Mouse (Mus musculus) gastrocnemius, postnatal 25 days (tissue): ENCODE measurements around the gene Ssbp3. TPM values are rescaled to one million over a fixed set of nuclear protein-coding genes. Genes with fewer than 3 reads are reported as not detected.

Experiments used
- DNase-seq: peaks from one replicate; pipeline ENCODE4 v3.0.0; 2022
- total RNA-seq, 2 experiments: library from RNA; stranded (reverse); gene quantifications; 1 replicate in 1 of 2; 2 replicates in 1 of 2; pipeline ENCODE4 v1.2.3; 2021

Ssbp3 gene
- total RNA-seq, 2 experiments from 2014 or later = 18.7 to 19.5 TPM

- no peak for DNase-seq
Observed at GRCm38 (mm10) chr4:106959506-106960302, 49.2 kb downstream of the Ssbp3 start.

GRCm38 (mm10) chr4:106960476-106960875, 50.0 kb downstream of the Ssbp3 start:
- no peak for DNase-seq

- DNase-seq = no peak
Observed at GRCm38 (mm10) chr4:106961321-106961720, 50.8 kb downstream of the Ssbp3 start.

GRCm38 (mm10) chr4:106964356-106964755, 53.9 kb downstream of the Ssbp3 start:
- DNase-seq = no peak

- DNase-seq = no peak
Observed at GRCm38 (mm10) chr4:106964996-106965395, 54.5 kb downstream of the Ssbp3 start.

GRCm38 (mm10) chr4:106966443-106966842, 55.9 kb downstream of the Ssbp3 start:
- no peak for DNase-seq

- DNase-seq = no peak
Observed at GRCm38 (mm10) chr4:106968910-106969309, 58.4 kb downstream of the Ssbp3 start.

GRCm38 (mm10) chr4:106970786-106971185, 60.3 kb downstream of the Ssbp3 start:
- DNase-seq = no peak

GRCm38 (mm10) chr4:106972061-106972460, 61.6 kb downstream of the Ssbp3 start:
- DNase-seq = no peak

GRCm38 (mm10) chr4:106972461-106973384, 62.2 kb downstream of the Ssbp3 start:
- DNase-seq = no peak

- DNase-seq = no peak
Observed at GRCm38 (mm10) chr4:106975324-106975723, 64.8 kb downstream of the Ssbp3 start.

GRCm38 (mm10) chr4:106975890-106976289, 65.4 kb downstream of the Ssbp3 start:
- no peak for DNase-seq

GRCm38 (mm10) chr4:106976576-106976975, 66.1 kb downstream of the Ssbp3 start:
- DNase-seq = no peak

- no peak for DNase-seq
Observed at GRCm38 (mm10) chr4:106977218-106977651, 66.7 kb downstream of the Ssbp3 start.

- DNase-seq = no peak
Observed at GRCm38 (mm10) chr4:106978376-106978775, 67.9 kb downstream of the Ssbp3 start.

GRCm38 (mm10) chr4:106980669-106981068, 70.2 kb downstream of the Ssbp3 start:
- no peak for DNase-seq

GRCm38 (mm10) chr4:106981385-106982103, 71.0 kb downstream of the Ssbp3 start:
- no peak for DNase-seq

GRCm38 (mm10) chr4:106982344-106983121, 72.0 kb downstream of the Ssbp3 start:
- DNase-seq = no peak

GRCm38 (mm10) chr4:106983908-106984515, 73.5 kb downstream of the Ssbp3 start:
- DNase-seq = no peak

- no peak for DNase-seq
Observed at GRCm38 (mm10) chr4:106985289-106985688, 74.8 kb downstream of the Ssbp3 start.
